8 mouse cellular contexts compared by ENCODE assay signal in genomic region chr7:19119083-19119482, GRCm38 (mm10). TPM values are rescaled to one million over a fixed set of nuclear protein-coding genes. Genes with fewer than 3 reads are reported as not detected.
DNase-seq lines count a peak whose midpoint lies in the region; ATAC-seq and TF ChIP-seq lines count a peak whose summit lies in the region.
"Had no signal": no experiment of that assay in that cellular context is flagged by ENCODE, and none has a peak within 500 bp of the region (broad histone marks: within the 10 kb centered on the region; RNA-seq: fewer than 3 reads in every experiment).

No protein-coding gene starts in this region.

- H3K36me3 ChIP-seq in liver, embryonic 11.5 days (ENCODE audit: control insufficient read depth, insufficient read depth, low read length), result no peaks in the 10 kb centered on the region
- no peaks in the 10 kb centered on the region for H3K36me3 ChIP-seq in forebrain, embryonic 13.5 days (ENCODE audit: poor library complexity, severe bottlenecking)
- no peaks in the 10 kb centered on the region for H3K36me3 ChIP-seq in intestine, postnatal 0 days (ENCODE audit: control insufficient read depth, insufficient read depth)
- no peaks in the 10 kb centered on the region for H3K36me3 ChIP-seq in neural tube, embryonic 14.5 days (ENCODE audit: control insufficient read depth, insufficient read depth, low read length)

- H3K27ac ChIP-seq in liver, embryonic 11.5 days (ENCODE audit: low read depth, low read length), result no peak overlapping the region
- no peak overlapping the region for H3K27ac ChIP-seq in forebrain, embryonic 13.5 days
- H3K27ac ChIP-seq in intestine, postnatal 0 days (ENCODE audit: low read depth, low read length), result no peak overlapping the region
- H3K27ac ChIP-seq in neural tube, embryonic 14.5 days (ENCODE audit: low read depth, low read length), result no peak overlapping the region

- peak; percentile 30 for ATAC-seq in liver, embryonic 11.5 days (replicated peaks; ENCODE audit: low FRiP score)
- ATAC-seq in forebrain, embryonic 13.5 days, result peak; percentile 37
- 0 out of 2 replicates have a peak, but pooled peaks have one; percentile 1 for ATAC-seq in intestine, postnatal 0 days
- ATAC-seq in neural tube, embryonic 14.5 days (ENCODE audit: low read depth), result peak; percentile 24

- 0 out of 2 replicates have a peak overlapping the region, but pooled peaks have one; percentile 12 for H3K4me2 ChIP-seq in liver, embryonic 11.5 days
- peak overlapping the region; percentile 20 for H3K4me2 ChIP-seq in forebrain, embryonic 13.5 days
- no peak overlapping the region for H3K4me2 ChIP-seq in intestine, postnatal 0 days (replicated peaks; ENCODE audit: low read depth)
- peak overlapping the region; percentile 18; the same call in 1 of the 2 replicates for H3K4me2 ChIP-seq in neural tube, embryonic 14.5 days (ENCODE audit: low read depth, low read length)

- H3K4me1 ChIP-seq in liver, embryonic 11.5 days (replicated peaks; ENCODE audit: control insufficient read depth, insufficient read depth, low read length), result 0 out of 2 replicates have a peak, but pooled peaks cover 4% of the 10 kb centered on the region
- peaks cover 21% of the 10 kb centered on the region for H3K4me1 ChIP-seq in forebrain, embryonic 13.5 days
- H3K4me1 ChIP-seq in intestine, postnatal 0 days (replicated peaks; ENCODE audit: control insufficient read depth, insufficient read depth, low read length), result no peaks in the 10 kb centered on the region
- peaks cover 6% of the 10 kb centered on the region; the same call in 1 of the 2 replicates for H3K4me1 ChIP-seq in neural tube, embryonic 14.5 days (ENCODE audit: control insufficient read depth, insufficient read depth, low read length)

- 86% methylated on average over 8 of the region's 8 CpGs for WGBS in liver, embryonic 11.5 days
- WGBS in forebrain, embryonic 13.5 days, result 91% methylated on average over 8 of the region's 8 CpGs
- WGBS in intestine, postnatal 0 days, result 93% methylated on average over 8 of the region's 8 CpGs
- WGBS in neural tube, embryonic 14.5 days, result 92% methylated on average over 8 of the region's 8 CpGs

- peaks cover 3% of the 10 kb centered on the region; the same call in 1 of the 2 replicates for H3K9me3 ChIP-seq in liver, embryonic 11.5 days (ENCODE audit: control insufficient read depth, low read length)
- H3K9me3 ChIP-seq in forebrain, embryonic 13.5 days (replicated peaks), result peaks cover 10% of the 10 kb centered on the region; the same call in 1 of the 2 replicates
- H3K9me3 ChIP-seq in intestine, postnatal 0 days (ENCODE audit: control insufficient read depth), result no peaks in the 10 kb centered on the region
- no peaks in the 10 kb centered on the region for H3K9me3 ChIP-seq in neural tube, embryonic 14.5 days (ENCODE audit: control insufficient read depth, low read length)

- H3K27me3 ChIP-seq in liver, embryonic 11.5 days (replicated peaks; ENCODE audit: control insufficient read depth, insufficient read depth, low read length), result peaks cover 4% of the 10 kb centered on the region; the same call in 1 of the 2 replicates
- H3K27me3 ChIP-seq in forebrain, embryonic 13.5 days, result 0 out of 2 replicates have a peak, but pooled peaks cover 4% of the 10 kb centered on the region
- H3K27me3 ChIP-seq in intestine, postnatal 0 days (replicated peaks; ENCODE audit: control insufficient read depth, insufficient read depth, low read length), result peaks cover 4% of the 10 kb centered on the region; the same call in 1 of the 2 replicates
- H3K27me3 ChIP-seq in neural tube, embryonic 14.5 days (ENCODE audit: control insufficient read depth, insufficient read depth, low read length), result no peaks in the 10 kb centered on the region

- H3K4me3 ChIP-seq in liver, embryonic 11.5 days (ENCODE audit: low read depth, low read length), result no peak overlapping the region
- no peak overlapping the region for H3K4me3 ChIP-seq in forebrain, embryonic 13.5 days
- H3K4me3 ChIP-seq in intestine, postnatal 0 days (ENCODE audit: low read depth, low read length), result peak overlapping the region; percentile 62; the same call in 1 of the 2 replicates
- no peak overlapping the region for H3K4me3 ChIP-seq in neural tube, embryonic 14.5 days (ENCODE audit: low read depth, low read length)

- no peak for DNase-seq in liver, embryonic 11.5 days (ENCODE audit: low spot score)
- no peak for DNase-seq in liver
- DNase-seq in frontal cortex, postnatal 36 days (ENCODE audit: low spot score in 2 of 2), result no peak
- no peak for DNase-seq in left cerebral cortex, postnatal 4 days

- H3K9ac ChIP-seq in liver, embryonic 11.5 days (ENCODE audit: low read depth, low read length), result 0 out of 2 replicates have a peak overlapping the region, but pooled peaks have one; percentile 16
- H3K9ac ChIP-seq in forebrain, embryonic 13.5 days, result no peak overlapping the region
- H3K9ac ChIP-seq in intestine, postnatal 0 days (ENCODE audit: low read depth, low read length), result no peak overlapping the region
- H3K9ac ChIP-seq in neural tube, embryonic 14.5 days (replicated peaks; ENCODE audit: low read depth, low read length), result no peak overlapping the region

- TF ChIP-seq CTCF in intestine, postnatal 0 days (IDR thresholded peaks at IDR 0.05; ENCODE audit: low read depth), result no peak

- intact Hi-C loops in left cerebral cortex, postnatal 4 days (cut with DNase I), result no loop called here

RNA-seq across cellular contexts. Expression of gene Fbxo46, which starts 0.6 kb away (rescaled TPM):
- 9.9 TPM in 2 replicates for polyA plus RNA-seq in liver, embryonic 11.5 days (2014; fragmentation: Nextera tagmentation; extraction: Ambion mirVana)
- polyA plus RNA-seq in forebrain, embryonic 13.5 days (2015; fragmentation: Nextera tagmentation; extraction: Ambion mirVana), result 19.1 and 22.2 TPM in 2 replicates
- polyA plus RNA-seq in intestine, postnatal 0 days (2015; fragmentation: Nextera tagmentation; extraction: Ambion mirVana), result 4.8 and 5.1 TPM in 2 replicates
- 11.6 and 13.1 TPM in 2 replicates for polyA plus RNA-seq in neural tube, embryonic 14.5 days (2014; fragmentation: Nextera tagmentation; extraction: Ambion mirVana)
- total RNA-seq in left cerebral cortex, postnatal 4 days (2021), result 10 to 100 TPM; 17.7 to 18.9 TPM

RNA-seq across cellular contexts. Expression of gene Gm4969, which starts 0.9 kb away (rescaled TPM):
- polyA plus RNA-seq in liver, embryonic 11.5 days (2014; fragmentation: Nextera tagmentation; extraction: Ambion mirVana), result 1.2 and 1.9 TPM in 2 replicates
- polyA plus RNA-seq in forebrain, embryonic 13.5 days (2015; fragmentation: Nextera tagmentation; extraction: Ambion mirVana), result 1.2 and 1.4 TPM in 2 replicates
- 0.38 and 0.39 TPM in 2 replicates for polyA plus RNA-seq in intestine, postnatal 0 days (2015; fragmentation: Nextera tagmentation; extraction: Ambion mirVana)
- polyA plus RNA-seq in neural tube, embryonic 14.5 days (2014; fragmentation: Nextera tagmentation; extraction: Ambion mirVana), result 5.9 and 9.9 TPM in 2 replicates
- 10 to 100 TPM in 1 of 2 experiments, 1 to 10 TPM in 1; 9.4 to 11.0 TPM for total RNA-seq in left cerebral cortex, postnatal 4 days (2021)
- total RNA-seq: heart, postnatal 25 days had no signal

RNA-seq across cellular contexts. Expression of gene Six5, which starts 24.7 kb away (rescaled TPM):
- 3.7 and 4.3 TPM in 2 replicates for polyA plus RNA-seq in liver, embryonic 11.5 days (2014; fragmentation: Nextera tagmentation; extraction: Ambion mirVana)
- 3.5 and 4.1 TPM in 2 replicates for polyA plus RNA-seq in forebrain, embryonic 13.5 days (2015; fragmentation: Nextera tagmentation; extraction: Ambion mirVana)
- polyA plus RNA-seq in intestine, postnatal 0 days (2015; fragmentation: Nextera tagmentation; extraction: Ambion mirVana), result 4.6 and 5.1 TPM in 2 replicates
- 1.3 and 2.4 TPM in 2 replicates for polyA plus RNA-seq in neural tube, embryonic 14.5 days (2014; fragmentation: Nextera tagmentation; extraction: Ambion mirVana)
- total RNA-seq in left cerebral cortex, postnatal 4 days (2021), result 1 to 10 TPM; 2.2 to 3.3 TPM

RNA-seq across cellular contexts. Expression of gene Qpctl, which starts 30.0 kb away (rescaled TPM):
- polyA plus RNA-seq in liver, embryonic 11.5 days (2014; fragmentation: Nextera tagmentation; extraction: Ambion mirVana), result 7.5 and 9.5 TPM in 2 replicates
- polyA plus RNA-seq in forebrain, embryonic 13.5 days (2015; fragmentation: Nextera tagmentation; extraction: Ambion mirVana), result 16.5 and 17.7 TPM in 2 replicates
- 7.3 and 8.1 TPM in 2 replicates for polyA plus RNA-seq in intestine, postnatal 0 days (2015; fragmentation: Nextera tagmentation; extraction: Ambion mirVana)
- polyA plus RNA-seq in neural tube, embryonic 14.5 days (2014; fragmentation: Nextera tagmentation; extraction: Ambion mirVana), result 18.6 and 21.2 TPM in 2 replicates
- total RNA-seq in left cerebral cortex, postnatal 4 days (2021), result 10 to 100 TPM; 17.6 to 19.9 TPM

RNA-seq across cellular contexts. Expression of gene Snrpd2, which starts 30.4 kb away (rescaled TPM):
- 140 and 158 TPM in 2 replicates for polyA plus RNA-seq in liver, embryonic 11.5 days (2014; fragmentation: Nextera tagmentation; extraction: Ambion mirVana)
- polyA plus RNA-seq in forebrain, embryonic 13.5 days (2015; fragmentation: Nextera tagmentation; extraction: Ambion mirVana), result 159 and 164 TPM in 2 replicates
- polyA plus RNA-seq in intestine, postnatal 0 days (2015; fragmentation: Nextera tagmentation; extraction: Ambion mirVana), result 66.3 and 69.6 TPM in 2 replicates
- 94.1 and 110 TPM in 2 replicates for polyA plus RNA-seq in neural tube, embryonic 14.5 days (2014; fragmentation: Nextera tagmentation; extraction: Ambion mirVana)
- total RNA-seq in left cerebral cortex, postnatal 4 days (2021), result 100 to 1,000 TPM; 126 to 130 TPM
